19 mouse cellular contexts compared by ENCODE assay signal in the genomic region with DNA sequence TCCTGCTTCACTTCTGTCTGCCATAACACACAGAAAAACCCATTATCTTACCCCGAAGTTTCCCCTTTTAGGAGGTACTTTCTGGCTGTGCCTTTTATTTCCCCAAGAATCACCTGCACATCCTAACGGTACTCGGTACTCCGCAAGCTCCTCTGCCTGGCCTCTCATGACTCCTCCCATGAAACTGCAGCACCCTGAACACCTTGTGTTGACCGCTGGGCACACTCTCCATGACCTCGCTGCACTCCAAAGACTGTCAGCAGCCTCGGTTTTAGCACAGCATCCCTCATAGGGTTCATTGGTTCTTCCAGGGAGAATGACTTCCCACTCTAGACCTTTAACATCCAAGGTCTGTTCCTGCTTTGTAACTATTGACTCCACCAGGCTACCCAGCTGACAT. TPM values are rescaled to one million over a fixed set of nuclear protein-coding genes. Genes with fewer than 3 reads are reported as not detected.
DNase-seq lines count a peak whose midpoint lies in the region; ATAC-seq and TF ChIP-seq lines count a peak whose summit lies in the region.
"Had no signal": no experiment of that assay in that cellular context is flagged by ENCODE, and none has a peak within 500 bp of the region (broad histone marks: within the 10 kb centered on the region; RNA-seq: fewer than 3 reads in every experiment).

No protein-coding gene starts in this region.

- peak overlapping the region; percentile 37; the same call in 1 of the 2 replicates for H3K27ac ChIP-seq in cerebellum, adult 2 months (ENCODE audit: insufficient read depth, low read length)
- H3K27ac ChIP-seq in kidney, postnatal 0 days, result no peak overlapping the region
- H3K27ac ChIP-seq in kidney, embryonic 15.5 days, result no peak overlapping the region
- H3K27ac ChIP-seq in MEL (ENCODE audit: control insufficient read depth, low read depth, low read length), result no peak overlapping the region
- H3K27ac ChIP-seq in intestine, postnatal 0 days (ENCODE audit: low read depth, low read length), result peak overlapping the region; percentile 50; the same call in 1 of the 2 replicates
- H3K27ac ChIP-seq in neural tube, embryonic 15.5 days (replicated peaks), result no peak overlapping the region
- H3K27ac ChIP-seq: hindbrain, embryonic 14.5 days; left cerebral cortex, adult 2 months; limb, embryonic 12.5 days; liver, embryonic 15.5 days had no signal

- H3K27me3 ChIP-seq in cerebellum, adult 2 months (ENCODE audit: control insufficient read depth, insufficient read depth, low read length), result no peaks in the 10 kb centered on the region
- H3K27me3 ChIP-seq in kidney, postnatal 0 days (ENCODE audit: insufficient read depth, low read length), result no peaks in the 10 kb centered on the region
- H3K27me3 ChIP-seq in kidney, embryonic 15.5 days, result no peaks in the 10 kb centered on the region
- H3K27me3 ChIP-seq in MEL (ENCODE audit: control insufficient read depth in 1 of 2, insufficient read depth in 2 of 2, low read length in 2 of 2), result no peaks in the 10 kb centered on the region
- H3K27me3 ChIP-seq in intestine, postnatal 0 days (replicated peaks; ENCODE audit: control insufficient read depth, insufficient read depth, low read length), result no peaks in the 10 kb centered on the region
- no peaks in the 10 kb centered on the region for H3K27me3 ChIP-seq in neural tube, embryonic 15.5 days (replicated peaks)
- H3K27me3 ChIP-seq: limb, embryonic 12.5 days; liver, embryonic 15.5 days had no signal

- TF ChIP-seq RAD21 in MEL (IDR thresholded peaks at IDR 0.05; ENCODE audit: low read depth, low read length), result no peak

- no peak for TF ChIP-seq EP300 in MEL (IDR thresholded peaks at IDR 0.05; ENCODE audit: low read depth in 1 of 2, low read length in 2 of 2)

- H3K9ac ChIP-seq in kidney, postnatal 0 days (ENCODE audit: low read depth, low read length), result no peak overlapping the region
- H3K9ac ChIP-seq in kidney, embryonic 15.5 days, result no peak overlapping the region
- no peak overlapping the region for H3K9ac ChIP-seq in MEL (ENCODE audit: control insufficient read depth, low read depth, low read length, poor library complexity, severe bottlenecking)
- H3K9ac ChIP-seq in intestine, postnatal 0 days (ENCODE audit: low read depth, low read length), result no peak overlapping the region
- H3K9ac ChIP-seq in neural tube, embryonic 15.5 days (replicated peaks), result no peak overlapping the region
- H3K9ac ChIP-seq: forebrain, postnatal 0 days; hindbrain, embryonic 14.5 days; limb, embryonic 12.5 days; liver, embryonic 15.5 days; lung, embryonic 14.5 days had no signal

- H3K9me3 ChIP-seq in kidney, postnatal 0 days (replicated peaks; ENCODE audit: low read length), result no peaks in the 10 kb centered on the region
- no peaks in the 10 kb centered on the region for H3K9me3 ChIP-seq in kidney, embryonic 15.5 days (replicated peaks)
- no peaks in the 10 kb centered on the region for H3K9me3 ChIP-seq in MEL (replicated peaks; ENCODE audit: insufficient read depth, low read length)
- H3K9me3 ChIP-seq in intestine, postnatal 0 days (ENCODE audit: control insufficient read depth), result no peaks in the 10 kb centered on the region
- H3K9me3 ChIP-seq in neural tube, embryonic 15.5 days (replicated peaks), result no peaks in the 10 kb centered on the region
- H3K9me3 ChIP-seq: limb, embryonic 12.5 days; liver, embryonic 15.5 days had no signal

- H3K4me3 ChIP-seq in cerebellum, adult 2 months (replicated peaks; ENCODE audit: insufficient read depth, low read depth, low read length), result no peak overlapping the region
- no peak overlapping the region for H3K4me3 ChIP-seq in kidney, postnatal 0 days (replicated peaks; ENCODE audit: low read depth, low read length)
- H3K4me3 ChIP-seq in kidney, embryonic 15.5 days (replicated peaks), result no peak overlapping the region
- no peak overlapping the region for H3K4me3 ChIP-seq in MEL (ENCODE audit: control insufficient read depth in 1 of 2, insufficient read depth in 1 of 2, low read depth in 2 of 2, low read length in 2 of 2)
- H3K4me3 ChIP-seq in intestine, postnatal 0 days (ENCODE audit: low read depth, low read length), result no peak overlapping the region
- no peak overlapping the region for H3K4me3 ChIP-seq in neural tube, embryonic 15.5 days (replicated peaks)
- H3K4me3 ChIP-seq: erythroblast, embryonic 14.5 days; left cerebral cortex, adult 2 months; limb, embryonic 12.5 days; liver, embryonic 15.5 days had no signal

- no peak for DNase-seq in cerebellum, adult 2 months
- no peak for DNase-seq in cerebellum, adult 8-10 months
- no peak for DNase-seq in kidney, postnatal 0 days (ENCODE audit: low spot score)
- peak; percentile 21 for DNase-seq in MEL (ENCODE audit: low read depth, low spot score)
- DNase-seq: cerebellum, adult 11-12 months; forebrain, postnatal 0 days; gastrocnemius, postnatal 25 days; kidney, adult 8-10 months; kidney, postnatal 14 days had no signal

- H3K4me1 ChIP-seq in cerebellum, adult 2 months (ENCODE audit: control insufficient read depth, insufficient read depth, low read length), result peaks cover 20% of the 10 kb centered on the region
- H3K4me1 ChIP-seq in kidney, postnatal 0 days (replicated peaks; ENCODE audit: insufficient read depth, low read length), result no peaks in the 10 kb centered on the region
- peaks cover 3% of the 10 kb centered on the region; the same call in 1 of the 2 replicates for H3K4me1 ChIP-seq in kidney, embryonic 15.5 days
- H3K4me1 ChIP-seq in MEL (ENCODE audit: control insufficient read depth in 1 of 2, insufficient read depth in 2 of 2, low read length in 2 of 2), result peaks cover 0 to 5% of the 10 kb centered on the region in 2 experiments; a peak in 2 of 4 replicates
- H3K4me1 ChIP-seq in intestine, postnatal 0 days (replicated peaks; ENCODE audit: control insufficient read depth, insufficient read depth, low read length), result no peaks in the 10 kb centered on the region
- no peaks in the 10 kb centered on the region for H3K4me1 ChIP-seq in neural tube, embryonic 15.5 days

- no peak for TF ChIP-seq POLR2A in cerebellum, adult 2 months (IDR thresholded peaks at IDR 0.05; ENCODE audit: borderline replicate concordance, insufficient read depth, low read length)
- TF ChIP-seq POLR2A in MEL (IDR thresholded peaks at IDR 0.05; ENCODE audit: control insufficient read depth in 1 of 2, insufficient read depth in 1 of 2, low read depth in 1 of 2, low read length in 2 of 2, poor library complexity in 1 of 2), result no peak

- no peaks in the 10 kb centered on the region for H3K79me2 ChIP-seq in MEL (ENCODE audit: control insufficient read depth, insufficient read depth, low read length, poor library complexity)

- TF ChIP-seq CTCF in cerebellum, adult 2 months (IDR thresholded peaks at IDR 0.05; ENCODE audit: borderline replicate concordance, insufficient read depth, low read depth, low read length), result no peak
- TF ChIP-seq CTCF in kidney, postnatal 0 days (IDR thresholded peaks at IDR 0.05; ENCODE audit: low read depth), result no peak
- no peak for TF ChIP-seq CTCF in MEL (IDR thresholded peaks at IDR 0.05 in 2 of 3, conservative IDR thresholded peaks at IDR 0.05 in 1 of 3; ENCODE audit: control insufficient read depth in 1 of 3, insufficient read depth in 1 of 3, low read depth in 2 of 3, low read length in 3 of 3, poor library complexity in 1 of 3, severe bottlenecking in 1 of 3)
- TF ChIP-seq CTCF in intestine, postnatal 0 days (IDR thresholded peaks at IDR 0.05; ENCODE audit: low read depth), result no peak

- H3K36me3 ChIP-seq in kidney, postnatal 0 days (ENCODE audit: insufficient read depth, low read length), result no peaks in the 10 kb centered on the region
- no peaks in the 10 kb centered on the region for H3K36me3 ChIP-seq in kidney, embryonic 15.5 days
- peaks cover 0 to 8% of the 10 kb centered on the region in 2 experiments; a peak in 2 of 4 replicates for H3K36me3 ChIP-seq in MEL (ENCODE audit: control insufficient read depth in 1 of 2, insufficient read depth in 2 of 2, low read length in 2 of 2)
- H3K36me3 ChIP-seq in intestine, postnatal 0 days (ENCODE audit: control insufficient read depth, insufficient read depth), result peaks cover 19% of the 10 kb centered on the region
- H3K36me3 ChIP-seq in neural tube, embryonic 15.5 days, result 0 out of 2 replicates have a peak, but pooled peaks cover 3% of the 10 kb centered on the region
- H3K36me3 ChIP-seq: limb, embryonic 12.5 days had no signal

- no peak overlapping the region for H3K4me2 ChIP-seq in kidney, postnatal 0 days (ENCODE audit: low read length)
- H3K4me2 ChIP-seq in kidney, embryonic 15.5 days, result no peak overlapping the region
- peak overlapping the region; percentile 30; the same call in 1 of the 2 replicates for H3K4me2 ChIP-seq in intestine, postnatal 0 days (replicated peaks; ENCODE audit: low read depth)
- no peak overlapping the region for H3K4me2 ChIP-seq in neural tube, embryonic 15.5 days
- H3K4me2 ChIP-seq: hindbrain, embryonic 14.5 days; limb, embryonic 12.5 days; liver, embryonic 15.5 days; lung, embryonic 14.5 days had no signal

- WGBS in cerebellum, adult 2 months, result 82% methylated on average over 7 of the region's 7 CpGs
- WGBS in kidney, postnatal 0 days, result 75% methylated on average over 7 of the region's 7 CpGs
- 75% methylated on average over 7 of the region's 7 CpGs for WGBS in kidney, embryonic 15.5 days
- 58% methylated on average over 7 of the region's 7 CpGs for WGBS in intestine, postnatal 0 days
- 75% methylated on average over 7 of the region's 7 CpGs for WGBS in neural tube, embryonic 15.5 days

- ATAC-seq in kidney, postnatal 0 days (replicated peaks; ENCODE audit: low FRiP score, low read depth), result 0 out of 2 replicates have a peak, but pooled peaks have one; percentile 4
- no peak for ATAC-seq in kidney, embryonic 15.5 days (replicated peaks; ENCODE audit: low FRiP score)
- ATAC-seq in intestine, postnatal 0 days, result peak; percentile 4; the same call in 1 of the 2 replicates
- ATAC-seq in neural tube, embryonic 15.5 days (ENCODE audit: low FRiP score), result no peak
- ATAC-seq in frontal cortex, adult (ENCODE audit: low TSS enrichment), result no peak

TF ChIP-seq in MEL, 35 proteins besides CTCF, POLR2A, EP300 and RAD21 (continues in another document):
- no peak for TF ChIP-seq NELFE (IDR thresholded peaks at IDR 0.05; ENCODE audit: low read depth, low read length)
- TF ChIP-seq ZKSCAN1 (IDR thresholded peaks at IDR 0.05; ENCODE audit: low read depth, low read length), result no peak
- TF ChIP-seq ZC3H11A (IDR thresholded peaks at IDR 0.05; ENCODE audit: low read depth, low read length), result no peak
- TF ChIP-seq POLR2AphosphoS2 (IDR thresholded peaks at IDR 0.05; ENCODE audit: low read length), result no peak
- TF ChIP-seq ELF1 (IDR thresholded peaks at IDR 0.05; ENCODE audit: low read depth, low read length), result no peak

RNA-seq across cellular contexts. Expression of a gene that starts 51.5 kb away (rescaled TPM):
- 25.1 TPM in 2 replicates for polyA plus RNA-seq in cerebellum, adult 2 months (2012; rRNA removed)
- polyA plus RNA-seq in kidney, postnatal 0 days (2015; fragmentation: Nextera tagmentation; extraction: Ambion mirVana), result 32.4 and 36.9 TPM in 2 replicates
- polyA plus RNA-seq in kidney, embryonic 15.5 days (2015; fragmentation: Nextera tagmentation; extraction: Ambion mirVana), result 18.8 and 20.4 TPM in 2 replicates
- 8.0 and 9.7 TPM in 2 replicates for total RNA-seq in MEL (2012; rRNA removed)
- polyA plus RNA-seq in MEL (2012; ENCODE audit: insufficient read depth in 1 of 2, insufficient read length in 2 of 2, low read depth in 1 of 2, low replicate concordance in 2 of 2, missing spikeins in 1 of 2), result 10 to 100 TPM; 10.9 to 44.0 TPM
- 62.6 and 67.2 TPM in 2 replicates for polyA plus RNA-seq in intestine, postnatal 0 days (2015; fragmentation: Nextera tagmentation; extraction: Ambion mirVana)
- 16.6 and 49.0 TPM in 2 replicates for polyA plus RNA-seq in neural tube, embryonic 15.5 days (2015; fragmentation: Nextera tagmentation; extraction: Ambion mirVana)

Comparison
In these comparisons a context has a peak if more than half of its experiments do, and no peak if none do; other contexts are left out.
1. ATAC-seq: peak in kidney, postnatal 0 days (single experiment) and intestine, postnatal 0 days (single experiment); none in kidney, embryonic 15.5 days (single experiment), neural tube, embryonic 15.5 days (single experiment) and frontal cortex, adult (single experiment).
2. H3K27ac ChIP-seq: peak in cerebellum, adult 2 months (single experiment) and intestine, postnatal 0 days (single experiment); none in kidney, postnatal 0 days (single experiment), kidney, embryonic 15.5 days (single experiment), MEL (single experiment) and neural tube, embryonic 15.5 days (single experiment).